In the genomic region with DNA sequence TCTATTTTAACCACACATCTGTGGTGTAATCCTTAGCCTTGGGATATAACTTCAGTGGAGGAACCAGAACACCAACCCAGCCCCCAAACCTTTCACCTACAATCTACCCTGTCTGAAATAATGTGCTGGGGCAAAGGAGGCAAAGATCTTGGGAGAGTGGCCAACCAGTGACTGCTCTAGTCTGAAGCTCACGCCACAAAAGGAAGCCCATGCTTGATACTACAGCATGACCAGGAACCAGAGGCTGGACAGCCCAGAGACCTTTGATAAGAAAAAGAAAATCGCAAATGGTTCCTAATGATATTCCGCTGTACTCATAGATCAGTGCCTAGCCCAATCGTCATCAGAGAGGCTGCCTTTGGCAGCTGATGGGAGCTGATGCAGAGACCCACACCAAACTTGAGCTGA, we compare ENCODE assay signal across 8 mouse cellular contexts. TPM values are rescaled to one million over a fixed set of nuclear protein-coding genes. Genes with fewer than 3 reads are reported as not detected.
DNase-seq lines count a peak whose midpoint lies in the region; ATAC-seq and TF ChIP-seq lines count a peak whose summit lies in the region.

No protein-coding gene starts in this region.

- H3K27ac ChIP-seq in embryonic facial prominence, embryonic 13.5 days = no peak overlapping the region
- no peak overlapping the region for H3K27ac ChIP-seq in hindbrain, postnatal 0 days
- peak overlapping the region; percentile 97 for H3K27ac ChIP-seq in lung, embryonic 14.5 days (ENCODE audit: low read depth)
- peak overlapping the region; percentile 97 for H3K27ac ChIP-seq in stomach, postnatal 0 days (replicated peaks)

- peak overlapping the region; percentile 61; the same call in 1 of the 2 replicates for H3K4me3 ChIP-seq in embryonic facial prominence, embryonic 13.5 days
- 0 out of 2 replicates have a peak overlapping the region, but pooled peaks have one; percentile 68 for H3K4me3 ChIP-seq in hindbrain, postnatal 0 days (ENCODE audit: low read length)
- peak overlapping the region; percentile 62 for H3K4me3 ChIP-seq in lung, embryonic 14.5 days (ENCODE audit: low read depth, low read length)
- peak overlapping the region; percentile 61 for H3K4me3 ChIP-seq in stomach, postnatal 0 days (ENCODE audit: low read depth, low read length)

- no peaks in the 10 kb centered on the region for H3K27me3 ChIP-seq in embryonic facial prominence, embryonic 13.5 days
- H3K27me3 ChIP-seq in hindbrain, postnatal 0 days (ENCODE audit: insufficient read depth, low read length) = no peaks in the 10 kb centered on the region
- no peaks in the 10 kb centered on the region for H3K27me3 ChIP-seq in lung, embryonic 14.5 days (ENCODE audit: insufficient read depth, low read length)
- no peaks in the 10 kb centered on the region for H3K27me3 ChIP-seq in stomach, postnatal 0 days (ENCODE audit: control insufficient read depth, insufficient read depth, low read length)

- no peak for ATAC-seq in embryonic facial prominence, embryonic 13.5 days (ENCODE audit: insufficient number of reproducible peaks, insufficient read depth, low FRiP score, low TSS enrichment, low read depth)
- no peak for ATAC-seq in hindbrain, postnatal 0 days
- ATAC-seq in lung, embryonic 14.5 days (ENCODE audit: insufficient read depth) = no peak
- no peak for ATAC-seq in stomach, postnatal 0 days (ENCODE audit: low FRiP score, low TSS enrichment)

- H3K4me1 ChIP-seq in embryonic facial prominence, embryonic 13.5 days = peaks cover 24% of the 10 kb centered on the region
- H3K4me1 ChIP-seq in hindbrain, postnatal 0 days (ENCODE audit: insufficient read depth, low read length) = peaks cover 7% of the 10 kb centered on the region
- peaks cover 6% of the 10 kb centered on the region; the same call in 1 of the 2 replicates for H3K4me1 ChIP-seq in lung, embryonic 14.5 days (ENCODE audit: insufficient read depth)
- H3K4me1 ChIP-seq in stomach, postnatal 0 days (replicated peaks; ENCODE audit: control insufficient read depth, insufficient read depth) = 0 out of 2 replicates have a peak, but pooled peaks cover 3% of the 10 kb centered on the region

- 77% methylated on average over 4 of the region's 4 CpGs for WGBS in embryonic facial prominence, embryonic 13.5 days
- 88% methylated on average over 4 of the region's 4 CpGs for WGBS in hindbrain, postnatal 0 days
- whole genome bisulfite sequencing in lung, embryonic 14.5 days = 70% methylated on average over 4 of the region's 4 CpGs
- WGBS in stomach, postnatal 0 days = 61% methylated on average over 4 of the region's 4 CpGs

- TF ChIP-seq CTCF in hindbrain, postnatal 0 days (IDR thresholded peaks at IDR 0.05; ENCODE audit: low read depth) = no peak
- no peak for TF ChIP-seq CTCF in lung, embryonic 14.5 days (IDR thresholded peaks at IDR 0.05; ENCODE audit: low read depth)
- TF ChIP-seq CTCF in stomach, postnatal 0 days (IDR thresholded peaks at IDR 0.05; ENCODE audit: low read depth) = no peak

- peak; percentile 22 for DNase-seq in gastrocnemius, adult 18-20 months (ENCODE audit: low spot score)
- no peak for DNase-seq in gastrocnemius, postnatal 4 days (ENCODE audit: low spot score in 2 of 2)
- no peak for DNase-seq in hindbrain, postnatal 0 days (ENCODE audit: low spot score)
- DNase-seq in lung, embryonic 14.5 days = peak; percentile 19
- DNase-seq in stomach, postnatal 0 days (ENCODE audit: low spot score) = no peak
- DNase-seq in ovary, adult 18-20 months (ENCODE audit: low spot score) = no peak
- DNase-seq in left cerebral cortex, postnatal 4 days = no peak

- H3K36me3 ChIP-seq in embryonic facial prominence, embryonic 13.5 days = no peaks in the 10 kb centered on the region
- H3K36me3 ChIP-seq in hindbrain, postnatal 0 days (ENCODE audit: insufficient read depth, low read length) = no peaks in the 10 kb centered on the region
- H3K36me3 ChIP-seq in lung, embryonic 14.5 days (ENCODE audit: insufficient read depth) = no peaks in the 10 kb centered on the region
- H3K36me3 ChIP-seq in stomach, postnatal 0 days (ENCODE audit: control insufficient read depth, insufficient read depth, low read length) = no peaks in the 10 kb centered on the region

- TF ChIP-seq EP300 in stomach, postnatal 0 days (optimal IDR thresholded peaks at IDR 0.05) = no peak

- H3K9ac ChIP-seq in embryonic facial prominence, embryonic 13.5 days = peak overlapping the region; percentile 67; the same call in 1 of the 2 replicates
- peak overlapping the region; percentile 80; the same call in 1 of the 2 replicates for H3K9ac ChIP-seq in hindbrain, postnatal 0 days (replicated peaks; ENCODE audit: low read length)
- H3K9ac ChIP-seq in lung, embryonic 14.5 days = peak overlapping the region; percentile 78
- H3K9ac ChIP-seq in stomach, postnatal 0 days (ENCODE audit: low read length) = peak overlapping the region; percentile 84; the same call in 1 of the 2 replicates

- H3K9me3 ChIP-seq in embryonic facial prominence, embryonic 13.5 days = no peaks in the 10 kb centered on the region
- H3K9me3 ChIP-seq in hindbrain, postnatal 0 days (ENCODE audit: low read length) = no peaks in the 10 kb centered on the region
- H3K9me3 ChIP-seq in lung, embryonic 14.5 days (ENCODE audit: low read depth, low read length) = no peaks in the 10 kb centered on the region
- no peaks in the 10 kb centered on the region for H3K9me3 ChIP-seq in stomach, postnatal 0 days (ENCODE audit: control insufficient read depth, low read length)

- intact Hi-C loops in left cerebral cortex, postnatal 4 days (cut with DNase I) = loop anchor here (5.0 kb wide), 1 partner anchor 64 kb away; no protein-coding TSS in a partner anchor

- H3K4me2 ChIP-seq in embryonic facial prominence, embryonic 13.5 days = peak overlapping the region; percentile 63
- H3K4me2 ChIP-seq in hindbrain, postnatal 0 days (ENCODE audit: low read depth, low read length) = peak overlapping the region; percentile 65
- H3K4me2 ChIP-seq in lung, embryonic 14.5 days = peak overlapping the region; percentile 68
- peak overlapping the region; percentile 69 for H3K4me2 ChIP-seq in stomach, postnatal 0 days (replicated peaks; ENCODE audit: low read depth)

RNA-seq across cellular contexts. Expression of a gene that starts 9.4 kb away (rescaled TPM):
- total RNA-seq in gastrocnemius, adult 18-20 months (2021) = 10 to 100 TPM; 14.7 to 20.7 TPM
- 10 to 100 TPM; 45.7 to 50.9 TPM for total RNA-seq in gastrocnemius, postnatal 4 days (2021)
- 19.8 TPM in 2 replicates for polyA plus RNA-seq in embryonic facial prominence, embryonic 13.5 days (2015; fragmentation: Nextera tagmentation; extraction: Ambion mirVana)
- 78.0 and 90.1 TPM in 2 replicates for total RNA-seq in hindbrain, postnatal 0 days (2014; rRNA removed)
- polyA plus RNA-seq in hindbrain, postnatal 0 days (2015; fragmentation: Nextera tagmentation; extraction: Ambion mirVana) = 84.0 and 85.9 TPM in 2 replicates
- 27.7 and 29.6 TPM in 2 replicates for polyA plus RNA-seq in lung, embryonic 14.5 days (2014; fragmentation: Nextera tagmentation; extraction: Ambion mirVana)
- polyA plus RNA-seq in stomach, postnatal 0 days (2015; fragmentation: Nextera tagmentation; extraction: Ambion mirVana) = 21.5 and 23.1 TPM in 2 replicates
- total RNA-seq in left cerebral cortex, postnatal 4 days (2021) = 100 to 1,000 TPM; 146 to 153 TPM

Comparison
In these comparisons a context has a peak if more than half of its experiments do, and no peak if none do; other contexts are left out.
1. DNase-seq: peak in gastrocnemius, adult 18-20 months (single experiment) and lung, embryonic 14.5 days (single experiment); none in gastrocnemius, postnatal 4 days (0 of 2), hindbrain, postnatal 0 days (single experiment), stomach, postnatal 0 days (single experiment), ovary, adult 18-20 months (single experiment) and left cerebral cortex, postnatal 4 days (single experiment).
2. H3K27ac ChIP-seq: peak in lung, embryonic 14.5 days (single experiment) and stomach, postnatal 0 days (single experiment); none in embryonic facial prominence, embryonic 13.5 days (single experiment) and hindbrain, postnatal 0 days (single experiment).
3. Peak in every context shown above with its lines, with median percentiles within 50 percentile points of each other: H3K4me2 ChIP-seq, H3K4me3 ChIP-seq and H3K9ac ChIP-seq.